Mouse (Mus musculus): ENCODE measurements around the gene Dpysl5.

Gene Dpysl5

DNA sequence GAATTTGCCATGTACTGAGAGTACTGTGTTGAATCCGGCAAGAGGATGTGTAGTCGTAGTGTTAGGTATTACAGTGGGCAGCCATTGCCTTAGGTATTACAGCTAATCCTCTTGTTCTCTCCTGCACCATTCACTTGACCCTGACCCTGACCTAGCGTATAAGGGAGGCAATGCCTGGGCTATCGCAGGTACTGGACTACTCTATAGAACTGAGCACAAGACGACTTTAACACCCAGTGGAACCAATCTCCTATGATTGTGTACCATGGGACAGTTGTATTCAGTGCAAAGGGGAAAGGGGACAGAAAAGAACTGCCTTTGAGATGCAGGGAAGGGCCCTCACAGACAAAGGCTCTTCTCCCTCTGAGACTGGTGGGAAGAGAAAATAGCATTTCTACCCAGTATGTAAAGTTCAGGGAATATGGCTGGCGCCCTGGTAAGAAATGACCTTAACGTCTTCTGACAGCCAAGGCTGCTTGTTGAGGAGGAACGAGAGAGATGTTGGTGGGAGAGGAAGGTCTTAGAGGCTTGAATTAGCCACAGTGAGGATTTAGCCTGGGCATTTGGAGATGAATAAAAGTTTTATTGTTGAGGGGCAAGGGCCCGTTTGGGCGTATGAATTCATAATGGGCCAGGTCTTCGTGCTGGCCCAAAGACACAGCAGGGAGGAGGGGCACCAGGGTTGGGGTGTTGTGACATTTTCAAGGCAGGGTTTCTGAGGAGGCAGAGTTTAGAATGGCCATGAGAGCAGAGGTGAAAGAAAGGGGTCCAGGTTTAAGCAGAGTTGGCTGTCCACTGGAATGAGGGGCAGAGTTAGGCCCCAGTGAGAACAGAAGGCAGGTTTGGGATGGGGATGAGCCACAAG lies 113.0 kb downstream of the Dpysl5 start:
- DNase-seq (ENCODE audit: low spot score in 2 of 2): no peak

- no peak for DNase-seq (ENCODE audit: low spot score in 2 of 2)
These were observed 113.8 kb downstream of the Dpysl5 start for GRCm38 (mm10) chr5:30825166-30825565.

- DNase-seq (ENCODE audit: low spot score in 2 of 2): no peak
These were observed 114.5 kb downstream of the Dpysl5 start for GRCm38 (mm10) chr5:30825821-30826220.

DNA sequence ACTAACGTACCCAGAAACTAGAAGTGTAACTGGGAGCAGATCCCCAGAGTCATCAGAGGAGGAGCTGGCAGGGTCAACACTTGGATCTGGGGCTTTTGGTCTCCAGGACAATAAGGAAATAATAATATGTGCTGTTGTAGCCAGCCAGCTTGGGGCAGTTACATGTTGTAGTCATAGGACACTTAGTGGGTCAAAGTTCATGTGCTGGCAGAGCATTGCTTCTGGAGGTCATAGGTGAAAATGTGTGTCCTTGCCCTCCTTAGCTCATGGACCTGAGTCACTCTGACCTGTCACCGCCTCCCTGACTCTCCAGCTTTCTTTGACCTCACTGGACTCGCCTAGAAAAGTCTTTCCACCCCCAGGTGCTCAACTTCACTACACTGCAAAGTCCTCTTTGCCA lies 122.1 kb downstream of the Dpysl5 start:
- DNase-seq (ENCODE audit: low spot score in 2 of 2): no peak

- DNase-seq (ENCODE audit: low spot score in 2 of 2): no peak
These were observed 128.4 kb downstream of the Dpysl5 start for GRCm38 (mm10) chr5:30839731-30840130.

DNA sequence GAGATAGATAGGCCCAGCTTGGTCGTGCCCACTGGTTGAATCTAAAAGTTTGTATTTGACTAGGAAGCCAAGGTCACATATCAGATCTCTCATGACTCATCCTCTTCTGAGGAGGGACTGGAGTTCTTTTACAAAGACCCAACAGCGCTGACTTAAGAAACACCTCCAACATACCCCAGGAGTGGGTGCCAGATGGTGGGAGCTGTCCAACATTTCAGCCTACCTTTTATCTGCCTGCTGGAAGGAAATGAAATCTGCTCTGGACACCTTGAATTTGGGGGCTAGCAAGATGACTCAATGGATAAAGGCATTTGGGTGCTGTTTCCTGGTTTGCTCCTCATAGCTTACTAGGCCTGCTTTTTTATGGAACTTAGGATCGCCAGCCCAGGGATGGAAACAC lies 130.5 kb downstream of the Dpysl5 start:
- no peak for DNase-seq (ENCODE audit: low spot score in 2 of 2)
